Mouse (Mus musculus) neutrophil, adult 65 days (primary cell): ENCODE measurements around the gene Ap3b1. TPM values are rescaled to one million over a fixed set of nuclear protein-coding genes. Genes with fewer than 3 reads are reported as not detected.

Experiments used
- total RNA-seq: library from RNA; stranded (reverse); gene quantifications from 2 replicates; pipeline ENCODE4 v1.2.4, GENCODE M21; 2023

The Ap3b1 gene
- total RNA-seq, result 54.7 and 68.6 TPM in 2 replicates

DNA sequence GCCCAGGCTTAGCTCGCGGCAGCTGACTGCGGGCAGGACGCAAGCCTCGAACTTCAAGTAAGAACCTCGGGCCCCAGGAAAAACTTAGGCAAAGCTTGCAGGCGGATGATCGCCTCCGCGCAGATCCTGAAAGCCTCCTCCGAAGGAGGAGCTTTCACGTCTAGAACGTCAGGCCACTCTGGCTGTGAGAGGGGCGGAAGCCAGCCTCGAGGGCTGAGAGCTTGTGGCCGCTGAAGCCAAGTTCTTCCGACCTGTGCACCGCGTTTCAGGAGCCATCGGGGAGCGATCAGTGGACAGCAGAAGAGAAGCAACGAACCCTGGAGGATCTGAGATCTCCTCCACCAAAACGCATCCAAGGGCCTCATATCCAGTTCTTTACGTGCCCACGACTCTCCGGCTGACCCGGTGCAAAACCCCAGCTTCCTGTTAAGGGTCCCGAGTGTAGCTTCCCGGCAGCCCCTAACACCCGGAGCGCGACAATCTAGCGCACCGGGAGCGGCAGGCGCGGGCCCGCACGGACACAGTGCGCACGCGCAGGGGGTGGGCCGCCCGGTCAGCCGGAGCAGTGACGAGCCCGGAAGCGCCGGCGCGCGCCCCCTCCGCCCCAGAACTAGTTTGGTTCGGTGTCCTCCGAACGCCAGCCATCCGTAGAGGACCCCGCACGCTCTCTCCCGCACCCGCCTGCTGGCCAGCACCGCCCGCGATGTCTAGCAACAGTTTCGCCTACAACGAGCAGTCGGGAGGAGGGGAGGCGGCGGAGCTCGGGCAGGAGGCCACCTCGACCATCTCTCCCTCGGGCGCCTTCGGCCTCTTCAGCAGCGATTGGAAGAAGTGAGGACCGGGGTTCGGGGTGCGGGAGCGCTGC is at the start of gene Ap3b1:
TSS of gene Ap3b1 (plus strand) at position 560 of the 865 bp plus-strand sequence.

Other genes with a start within 250 kb of the Ap3b1 start
- 21.0 and 21.7 TPM in 2 replicates for gene Scamp1, start 73.1 kb upstream of the Ap3b1 start, total RNA-seq